ENCODE assay signal across 25 mouse cellular contexts in genomic region chr13:44243211-44243610, GRCm38 (mm10).
DNase-seq lines count a peak whose midpoint lies in the region; ATAC-seq and TF ChIP-seq lines count a peak whose summit lies in the region.
"Had no signal": no experiment of that assay in that cellular context is flagged by ENCODE, and none has a peak within 500 bp of the region (broad histone marks: within the 10 kb centered on the region; RNA-seq: fewer than 3 reads in every experiment).

No protein-coding gene starts in this region.

- TF ChIP-seq CTCF in kidney, adult 2 months (conservative IDR thresholded peaks at IDR 0.05; ENCODE audit: insufficient read depth, insufficient read length, low read depth, low read length): no peak

- H3K27ac ChIP-seq in kidney, adult 2 months (ENCODE audit: insufficient read depth, low read depth, low read length): no peak overlapping the region
- no peak overlapping the region for H3K27ac ChIP-seq in kidney, embryonic 15.5 days
- H3K27ac ChIP-seq: embryonic facial prominence, embryonic 10.5 days; embryonic facial prominence, embryonic 12.5 days; forebrain, embryonic 13.5 days had no signal

- H3K4me2 ChIP-seq in kidney, embryonic 15.5 days: no peak overlapping the region
- H3K4me2 ChIP-seq: embryonic facial prominence, embryonic 12.5 days; forebrain, embryonic 13.5 days had no signal

- ATAC-seq in kidney, embryonic 15.5 days (replicated peaks; ENCODE audit: low FRiP score): no peak
- ATAC-seq: activated CD4-positive, CD25-positive, alpha-beta regulatory T cell, adult 4 months; CD4-positive, CD25-positive, alpha-beta regulatory T cell, adult 4 months; forebrain, embryonic 13.5 days; Patski had no signal

- TF ChIP-seq POLR2A in kidney, adult 2 months (IDR thresholded peaks at IDR 0.05; ENCODE audit: low read depth, low read length): no peak

- H3K4me3 ChIP-seq in kidney, adult 2 months (ENCODE audit: insufficient read depth, low read depth, low read length): no peak overlapping the region
- no peak overlapping the region for H3K4me3 ChIP-seq in kidney, embryonic 15.5 days (replicated peaks)
- H3K4me3 ChIP-seq: embryonic facial prominence, embryonic 10.5 days; embryonic facial prominence, embryonic 12.5 days; forebrain, embryonic 13.5 days had no signal

- H3K4me1 ChIP-seq in kidney, adult 2 months (ENCODE audit: control insufficient read depth, insufficient read depth, low read length): 0 out of 2 replicates have a peak, but pooled peaks cover 5% of the 10 kb centered on the region
- peaks cover 11% of the 10 kb centered on the region for H3K4me1 ChIP-seq in kidney, embryonic 15.5 days

- H3K36me3 ChIP-seq in kidney, adult 2 months (ENCODE audit: control insufficient read depth, insufficient read depth, low read length): no peaks in the 10 kb centered on the region
- H3K36me3 ChIP-seq in kidney, embryonic 15.5 days: no peaks in the 10 kb centered on the region
- H3K36me3 ChIP-seq: embryonic facial prominence, embryonic 10.5 days; embryonic facial prominence, embryonic 12.5 days; G1E had no signal

- 74% methylated on average over 6 of the region's 6 CpGs for WGBS in kidney, adult 2 months
- 87% methylated on average over 6 of the region's 6 CpGs for WGBS in kidney, embryonic 15.5 days

- no peaks in the 10 kb centered on the region for H3K9me3 ChIP-seq in kidney, embryonic 15.5 days (replicated peaks)
- H3K9me3 ChIP-seq: embryonic facial prominence, embryonic 10.5 days; embryonic facial prominence, embryonic 12.5 days; forebrain, embryonic 13.5 days; G1E had no signal

- H3K27me3 ChIP-seq in kidney, adult 2 months (replicated peaks; ENCODE audit: control insufficient read depth, insufficient read depth, low read length): no peaks in the 10 kb centered on the region
- no peaks in the 10 kb centered on the region for H3K27me3 ChIP-seq in kidney, embryonic 15.5 days
- H3K27me3 ChIP-seq: CH12.LX; embryonic facial prominence, embryonic 12.5 days; forebrain, embryonic 13.5 days; Patski had no signal

- DNase-seq in heart, adult 11 months: peak; percentile 73
- DNase-seq in heart, postnatal 14 days: no peak
- peak; percentile 74 for DNase-seq in kidney, adult 2 months
- no peak for DNase-seq in kidney, postnatal 4 days
- peak; percentile 64 for DNase-seq in kidney, adult 9 months
- peak; percentile 41 to 48 for DNase-seq in kidney, postnatal 36 days
- DNase-seq in kidney, adult 18-20 months: no peak
- DNase-seq: adrenal gland, adult 8-10 months; adrenal gland, postnatal 14 days; adrenal gland, postnatal 36 days; B cell, adult 2 months; cerebellum, adult 11-12 months; cerebellum, adult 2 months; cerebellum, adult 9-10 months; cerebellum, postnatal 10 days; cerebellum, postnatal 25 days had no signal

- intact Hi-C loops in heart, postnatal 14 days (cut with DNase I): no loop called here

- no peak overlapping the region for H3K9ac ChIP-seq in kidney, embryonic 15.5 days
- H3K9ac ChIP-seq: embryonic facial prominence, embryonic 12.5 days; forebrain, embryonic 13.5 days had no signal

Comparison
In these comparisons a context has a peak if more than half of its experiments do, and no peak if none do; other contexts are left out.
1. DNase-seq: peak in heart, adult 11 months (single experiment), kidney, adult 2 months (single experiment), kidney, adult 9 months (single experiment) and kidney, postnatal 36 days (2 of 2); none in heart, postnatal 14 days (0 of 2), kidney, postnatal 4 days (0 of 2) and kidney, adult 18-20 months (single experiment).